Mouse (Mus musculus) ES-E14 (cell line): ENCODE results near the gene Ush2a. TPM values are rescaled to one million over a fixed set of nuclear protein-coding genes. Genes with fewer than 3 reads are reported as not detected.

Source experiments
- DNase-seq: peaks from one replicate; pipeline ENCODE4 v3.0.0-alpha.2; 2013; ENCODE audit warnings: low read depth, low spot score
- H3K27ac ChIP-seq: 2 replicates; pipeline ENCODE4 v1.5.1; 2012; ENCODE audit warnings: low read depth, mild to moderate bottlenecking, low read length, moderate library complexity, mixed read lengths; ENCODE audit not compliant: poor library complexity, insufficient read depth, severe bottlenecking
- H3K36me3 ChIP-seq: 2 replicates; pipeline ENCODE4 v1.6.1; 2012; ENCODE audit warnings: mild to moderate bottlenecking, low read length, moderate library complexity, mixed read lengths; ENCODE audit not compliant: control insufficient read depth, poor library complexity, insufficient read depth, severe bottlenecking
- H3K4me1 ChIP-seq, 2 experiments: fragments of 150-350 bp in 1 of 2; sonication (generic) in 1 of 2; 2 replicates each; pipeline ENCODE4 v1.6.1; 2012; ENCODE audit warnings: low read length in 2 of 2, mild to moderate bottlenecking in 1 of 2, mixed read lengths in 1 of 2; ENCODE audit not compliant: control insufficient read depth in 2 of 2, insufficient read depth in 2 of 2, poor library complexity in 1 of 2
- H3K4me3 ChIP-seq, 2 experiments: fragments of 150-350 bp in 1 of 2; sonication (generic) in 1 of 2; 2 replicates each; pipeline ENCODE4 v1.5.1; 2012; ENCODE audit warnings: low read length in 2 of 2, low read depth in 1 of 2, mild to moderate bottlenecking in 1 of 2, mixed read lengths in 1 of 2; ENCODE audit not compliant: insufficient read depth in 1 of 2, poor library complexity in 1 of 2, severe bottlenecking in 1 of 2
- H3K9ac ChIP-seq: 2 replicates; pipeline ENCODE4 v1.6.1; 2012; ENCODE audit warnings: low read depth, mild to moderate bottlenecking, low read length, mixed read lengths; ENCODE audit not compliant: poor library complexity, insufficient read depth, severe bottlenecking
- H3K9me3 ChIP-seq: fragments of 150-350 bp; sonication (generic); 2 replicates; pipeline ENCODE4 v1.6.1; 2012; ENCODE audit warnings: low read depth, mild to moderate bottlenecking, low read length; ENCODE audit not compliant: control insufficient read depth, insufficient read depth
- CHD2 ChIP-seq: IDR thresholded peaks from 2 replicates; pipeline ENCODE4 v1.6.1; 2014; ENCODE audit warnings: mild to moderate bottlenecking, low read depth, low read length, inconsistent platforms
- HCFC1 ChIP-seq: IDR thresholded peaks from 2 replicates; pipeline ENCODE4 v1.6.1; 2012; ENCODE audit warnings: low read length, inconsistent platforms, borderline replicate concordance; ENCODE audit not compliant: insufficient read depth
- MAFK ChIP-seq: IDR thresholded peaks from 2 replicates; pipeline ENCODE4 v1.6.1; 2014; ENCODE audit warnings: mild to moderate bottlenecking, low read depth, low read length, inconsistent platforms; ENCODE audit not compliant: insufficient read depth
- ZC3H11A ChIP-seq: IDR thresholded peaks from 2 replicates; pipeline ENCODE4 v1.6.1; 2012; ENCODE audit warnings: low read depth, mild to moderate bottlenecking, inconsistent platforms, low read length, borderline replicate concordance
- ZNF384 ChIP-seq: IDR thresholded peaks from 2 replicates; pipeline ENCODE4 v1.6.1; 2012; ENCODE audit warnings: low read depth, low read length, inconsistent platforms
- in situ Hi-C, 2 experiments: fragments of 600-800 bp; cut with MboI; formaldehyde crosslinking; loops; one replicate each; pipeline ENCODE4 v1.15.1; 2025; ENCODE audit warnings: low sequenced_read_pairs in 2 of 2, inconsistent platforms in 1 of 2; ENCODE audit not compliant: unreplicated experiment in 2 of 2
- total RNA-seq: library from RNA; depleted of rRNA; stranded (reverse); fragments of 300-350 nt; gene quantifications from 2 replicates; pipeline ENCODE4 v1.2.3, GENCODE M21; 2012

Ush2a gene
- total RNA-seq, 1 experiment = 0.22 TPM

DNA sequence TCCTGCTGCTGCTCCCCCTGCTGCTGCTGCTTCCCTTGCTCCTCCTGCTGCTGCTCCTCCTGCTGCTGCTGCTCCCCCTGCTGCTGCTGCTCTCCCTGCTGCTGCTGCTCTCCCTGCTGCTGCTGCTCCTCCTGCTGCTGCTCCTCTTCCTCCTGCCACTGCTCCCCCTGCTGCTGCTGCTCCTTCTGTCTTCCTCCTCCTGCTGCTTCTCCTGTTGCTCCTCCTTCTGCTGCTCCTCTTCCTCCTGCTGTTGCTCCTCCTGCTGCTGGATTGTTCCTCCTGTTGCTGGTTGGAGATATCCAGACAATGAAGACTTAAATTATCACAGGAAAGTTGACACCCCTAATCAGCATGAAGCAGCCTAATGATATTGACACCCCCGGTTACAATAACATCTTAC, 123.4 kb downstream of the Ush2a start:
- in situ Hi-C loops = no loop called here
- Histone ChIP-seq H3K27ac (no peak overlapping the region), H3K9me3 (no peaks in the 10 kb centered on the region), H3K9ac (no peak overlapping the region), H3K4me1 (no peaks in the 10 kb centered on the region), H3K4me3 (no peak overlapping the region), H3K36me3 (no peaks in the 10 kb centered on the region)
- no peak for DNase-seq
- TF ChIP-seq MAFK (no peak), ZNF384 (no peak), ZC3H11A (no peak), CHD2 (no peak), HCFC1 (no peak)

DNA sequence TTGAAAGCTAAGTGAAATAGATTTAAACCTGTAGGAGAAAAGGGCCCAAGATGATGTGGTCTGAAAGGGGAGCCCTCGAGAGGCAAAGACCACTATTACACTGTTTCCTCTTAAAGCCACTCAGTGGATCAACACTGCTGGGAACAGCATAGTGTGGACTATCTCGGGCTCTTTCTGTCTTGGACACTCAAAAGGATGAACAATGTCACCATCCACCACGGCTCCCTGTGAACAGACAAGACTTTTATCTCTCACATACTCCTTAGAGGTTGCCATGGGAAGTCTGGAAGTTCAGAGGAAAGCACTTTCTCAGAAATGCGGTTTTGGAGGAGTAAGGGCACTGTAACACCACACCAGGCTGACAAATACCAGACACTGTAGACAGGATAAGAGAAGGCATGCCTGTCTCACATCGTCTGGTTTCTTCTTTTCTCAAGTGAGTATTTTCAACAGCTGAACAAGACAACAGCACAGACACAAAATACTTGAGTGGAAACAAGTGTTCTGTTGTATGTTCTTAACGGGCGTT, 124.0 kb downstream of the Ush2a start:
- in situ Hi-C loops = no loop called here

DNA sequence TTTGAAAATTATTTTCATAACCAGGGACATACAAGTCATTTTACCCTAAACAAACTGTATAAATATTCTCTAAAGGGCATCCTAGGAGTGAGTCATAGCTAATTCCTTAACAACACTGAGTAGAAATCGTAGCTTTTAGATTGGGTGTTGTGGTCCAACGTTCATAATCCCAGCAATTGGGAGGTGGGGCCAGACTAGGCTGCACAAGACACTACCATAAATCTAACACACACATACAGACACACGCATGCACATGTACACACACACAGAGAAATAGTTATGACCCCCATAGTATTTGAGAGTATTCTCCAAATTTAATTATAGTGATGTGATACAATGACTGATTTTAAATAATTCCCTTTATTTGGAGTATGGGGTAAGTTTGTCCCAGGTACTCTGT, 125.5 kb downstream of the Ush2a start:
- in situ Hi-C loops = no loop called here
- H3K4me3 ChIP-seq = no peak overlapping the region
- no peak overlapping the region for H3K27ac ChIP-seq
- TF ChIP-seq ZC3H11A (no peak), MAFK (no peak), CHD2 (no peak), ZNF384 (no peak), HCFC1 (no peak)
- H3K9ac ChIP-seq = no peak overlapping the region
- H3K9me3 ChIP-seq = no peaks in the 10 kb centered on the region
- H3K36me3 ChIP-seq = no peaks in the 10 kb centered on the region
- no peaks in the 10 kb centered on the region for H3K4me1 ChIP-seq
- no peak for DNase-seq

More for the DNA sequence above, 124.0 kb downstream of the Ush2a start:
- Histone ChIP-seq H3K36me3 (no peaks in the 10 kb centered on the region), H3K4me1 (no peaks in the 10 kb centered on the region), H3K4me3 (no peak overlapping the region), H3K27ac (no peak overlapping the region), H3K9ac (no peak overlapping the region), H3K9me3 (no peaks in the 10 kb centered on the region)
- TF ChIP-seq ZC3H11A (no peak), HCFC1 (no peak), CHD2 (no peak), ZNF384 (no peak), MAFK (no peak)
- no peak for DNase-seq

DNA sequence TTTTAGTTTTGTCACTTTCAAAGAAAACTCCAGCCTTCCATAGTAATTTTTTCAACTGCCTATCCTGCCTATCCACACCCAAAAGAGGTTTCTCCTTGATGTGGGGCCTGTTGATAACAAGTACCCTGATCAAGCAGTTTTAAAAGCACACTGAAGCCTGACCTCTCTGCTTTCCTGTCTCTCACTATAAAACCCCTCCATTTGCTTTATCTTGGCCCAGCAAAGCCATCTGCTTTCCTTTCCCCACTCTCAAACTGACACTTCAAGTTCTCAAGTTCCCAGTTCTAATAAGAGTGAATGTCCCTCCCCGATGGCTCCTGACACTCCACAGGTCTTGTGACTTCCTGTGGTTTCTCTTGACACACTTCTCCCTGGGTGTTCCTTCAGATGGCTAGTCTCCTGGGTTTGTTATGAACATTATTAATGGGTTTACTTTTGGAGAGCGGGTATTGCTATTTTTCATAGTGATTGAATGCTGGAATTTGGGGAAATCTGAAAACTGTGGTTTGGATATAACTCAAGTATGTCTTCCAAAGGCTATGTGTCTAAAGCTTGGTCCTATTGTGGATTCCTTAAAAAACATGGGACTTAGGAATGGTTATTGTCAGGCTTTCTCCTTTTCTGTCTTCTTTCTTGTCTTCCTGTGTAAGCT, 126.1 kb downstream of the Ush2a start:
- no peak overlapping the region for H3K9ac ChIP-seq
- TF ChIP-seq MAFK = no peak
- TF ChIP-seq HCFC1 = no peak
- TF ChIP-seq ZC3H11A = no peak
- no peak for TF ChIP-seq ZNF384
- no peak for TF ChIP-seq CHD2
- no peak for DNase-seq
- no peaks in the 10 kb centered on the region for H3K9me3 ChIP-seq
- H3K4me1 ChIP-seq = no peaks in the 10 kb centered on the region
- H3K36me3 ChIP-seq = no peaks in the 10 kb centered on the region
- H3K27ac ChIP-seq = no peak overlapping the region
- in situ Hi-C loops = no loop called here
- no peak overlapping the region for H3K4me3 ChIP-seq
